Mouse (Mus musculus): ENCODE measurements at regions not wholly inside any gene's neighbourhood (a gene's known extent, or its start where the extent isn't known, plus 50 kb on each side); places are given as distances from the start of the nearest gene placed in this dataset.

DNA sequence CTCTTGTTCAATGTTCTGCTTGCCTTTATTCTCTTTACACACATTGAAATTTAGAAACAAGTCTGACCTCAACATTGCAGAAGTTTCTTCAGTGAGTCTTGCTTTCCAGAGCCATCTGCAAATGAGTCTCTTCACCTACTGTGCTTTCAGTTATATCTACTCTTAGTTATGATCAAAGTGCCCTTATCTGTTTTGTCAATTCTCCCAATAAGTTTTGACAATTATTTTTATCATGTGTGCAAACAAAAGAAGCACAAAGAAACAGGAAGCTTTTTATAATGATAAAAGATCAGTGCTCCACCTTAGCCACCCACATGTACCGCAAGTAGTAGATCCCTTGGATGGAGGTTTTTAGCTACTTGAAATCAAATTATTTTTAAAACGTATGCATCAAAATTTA lies 1322.8 kb upstream of the Zeb2 start:
- H3K27me3 ChIP-seq (ENCODE audit: control insufficient read depth, insufficient read depth, low read length): no peaks in the 10 kb centered on the region
- no peak overlapping the region for H3K4me3 ChIP-seq (ENCODE audit: extremely low read depth, insufficient read depth, insufficient read length)
- WGBS: 81% methylated on average over 2 of the region's 2 CpGs
- DNase-seq (ENCODE audit: low read depth in 1 of 2, low spot score in 2 of 2): no peak
- H3K36me3 ChIP-seq (ENCODE audit: control insufficient read depth, insufficient read depth, low read length): no peaks in the 10 kb centered on the region
- TF ChIP-seq CTCF (IDR thresholded peaks at IDR 0.05; ENCODE audit: extremely low read depth, insufficient read depth, insufficient read length, insufficient replicate concordance) (no peak), POLR2A (IDR thresholded peaks at IDR 0.05; ENCODE audit: low read depth, low read length) (no peak)
- H3K27ac ChIP-seq (ENCODE audit: insufficient read depth, low read length): no peak overlapping the region
- H3K4me1 ChIP-seq (ENCODE audit: control insufficient read depth, insufficient read depth, insufficient read length): peaks cover 3% of the 10 kb centered on the region; the same call in 1 of the 2 replicates

DNA sequence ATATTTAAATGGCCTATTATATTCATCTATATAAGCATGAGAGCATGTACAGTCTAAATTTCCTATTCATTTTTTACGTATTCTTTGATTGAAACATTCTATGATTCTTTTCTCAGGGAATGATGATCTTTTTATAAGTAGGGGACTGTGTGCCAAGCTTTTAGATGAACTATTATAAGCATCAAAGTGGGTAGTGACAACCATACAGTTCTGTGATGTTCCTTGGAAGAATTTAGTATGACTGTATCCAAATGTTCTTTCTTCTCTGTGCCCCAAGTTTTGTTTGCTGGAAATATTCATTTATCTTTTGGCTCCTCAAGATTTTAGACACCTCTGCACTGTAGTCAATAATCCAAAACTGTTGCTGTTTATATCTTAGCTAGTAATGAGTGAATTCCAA lies 1301.1 kb upstream of the Zeb2 start:
- H3K36me3 ChIP-seq (ENCODE audit: control insufficient read depth, insufficient read depth, low read length): no peaks in the 10 kb centered on the region
- no peak for DNase-seq (ENCODE audit: low read depth in 1 of 2, low spot score in 2 of 2)
- WGBS: 92% methylated on average over 1 of the region's 1 CpGs
- H3K27ac ChIP-seq (ENCODE audit: insufficient read depth, low read length): no peak overlapping the region
- no peaks in the 10 kb centered on the region for H3K4me1 ChIP-seq (ENCODE audit: control insufficient read depth, insufficient read depth, insufficient read length)
- no peak overlapping the region for H3K4me3 ChIP-seq (ENCODE audit: extremely low read depth, insufficient read depth, insufficient read length)
- TF ChIP-seq POLR2A (IDR thresholded peaks at IDR 0.05; ENCODE audit: low read depth, low read length): no peak
- no peak for TF ChIP-seq CTCF (IDR thresholded peaks at IDR 0.05; ENCODE audit: extremely low read depth, insufficient read depth, insufficient read length, insufficient replicate concordance)
- H3K27me3 ChIP-seq (ENCODE audit: control insufficient read depth, insufficient read depth, low read length): no peaks in the 10 kb centered on the region

GRCm38 (mm10) chr2:46402373-46403114 lies 1285.3 kb upstream of the Zeb2 start:
- no peak for DNase-seq (ENCODE audit: low read depth in 1 of 2, low spot score in 2 of 2)
- WGBS: 88% methylated on average over 1 of the region's 1 CpGs
- TF ChIP-seq POLR2A (IDR thresholded peaks at IDR 0.05; ENCODE audit: low read depth, low read length): no peak
- no peak for TF ChIP-seq CTCF (IDR thresholded peaks at IDR 0.05; ENCODE audit: extremely low read depth, insufficient read depth, insufficient read length, insufficient replicate concordance)

GRCm38 (mm10) chr2:46394161-46394560 lies 1277.0 kb upstream of the Zeb2 start:
- WGBS: 86% methylated on average over 2 of the region's 2 CpGs

More at GRCm38 (mm10) chr2:46402373-46403114, 1285.3 kb upstream of the Zeb2 start:
- no peak overlapping the region for H3K27ac ChIP-seq (ENCODE audit: insufficient read depth, low read length)
- H3K4me3 ChIP-seq (ENCODE audit: extremely low read depth, insufficient read depth, insufficient read length): no peak overlapping the region
- H3K27me3 ChIP-seq (ENCODE audit: control insufficient read depth, insufficient read depth, low read length): no peaks in the 10 kb centered on the region
- H3K36me3 ChIP-seq (ENCODE audit: control insufficient read depth, insufficient read depth, low read length): no peaks in the 10 kb centered on the region
- H3K4me1 ChIP-seq (ENCODE audit: control insufficient read depth, insufficient read depth, insufficient read length): no peaks in the 10 kb centered on the region

DNA sequence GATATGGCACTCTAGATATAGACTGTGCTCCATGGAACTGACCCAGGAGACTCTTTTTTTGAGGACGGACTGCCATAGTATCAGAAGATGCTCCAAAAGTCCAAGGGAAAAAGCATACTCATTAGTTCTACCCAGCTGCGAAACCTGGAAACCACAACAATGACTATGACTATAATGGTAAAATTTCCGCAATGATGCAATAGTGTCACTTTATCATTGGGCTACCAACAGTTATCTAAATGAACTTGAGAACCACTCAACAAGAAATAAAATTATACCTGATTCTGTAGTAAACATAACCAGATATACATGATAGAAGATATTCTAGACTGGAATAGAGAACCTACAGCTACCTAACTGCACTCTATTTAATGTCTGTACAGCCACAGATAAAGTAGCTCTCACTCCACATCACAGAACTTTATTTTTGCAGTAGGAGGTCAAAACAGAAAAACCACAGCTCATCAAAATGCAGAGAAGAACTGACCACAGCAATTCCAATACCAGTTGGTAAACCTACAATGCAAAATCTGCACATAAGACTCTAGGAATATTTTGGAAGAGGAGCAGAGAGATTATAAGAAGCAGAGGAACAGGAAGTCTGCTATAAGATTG lies 1255.8 kb upstream of the Zeb2 start:
- no peak for TF ChIP-seq POLR2A (IDR thresholded peaks at IDR 0.05; ENCODE audit: low read depth, low read length)
- TF ChIP-seq CTCF (IDR thresholded peaks at IDR 0.05; ENCODE audit: extremely low read depth, insufficient read depth, insufficient read length, insufficient replicate concordance): no peak

More at GRCm38 (mm10) chr2:46394161-46394560, 1277.0 kb upstream of the Zeb2 start:
- Histone ChIP-seq H3K36me3 (ENCODE audit: control insufficient read depth, insufficient read depth, low read length) (no peaks in the 10 kb centered on the region), H3K27ac (ENCODE audit: insufficient read depth, low read length) (no peak overlapping the region), H3K27me3 (ENCODE audit: control insufficient read depth, insufficient read depth, low read length) (no peaks in the 10 kb centered on the region), H3K4me3 (ENCODE audit: extremely low read depth, insufficient read depth, insufficient read length) (no peak overlapping the region), H3K4me1 (ENCODE audit: control insufficient read depth, insufficient read depth, insufficient read length) (no peaks in the 10 kb centered on the region)
- TF ChIP-seq CTCF (IDR thresholded peaks at IDR 0.05; ENCODE audit: extremely low read depth, insufficient read depth, insufficient read length, insufficient replicate concordance) (no peak), POLR2A (IDR thresholded peaks at IDR 0.05; ENCODE audit: low read depth, low read length) (no peak)
- no peak for DNase-seq (ENCODE audit: low read depth in 1 of 2, low spot score in 2 of 2)

DNA sequence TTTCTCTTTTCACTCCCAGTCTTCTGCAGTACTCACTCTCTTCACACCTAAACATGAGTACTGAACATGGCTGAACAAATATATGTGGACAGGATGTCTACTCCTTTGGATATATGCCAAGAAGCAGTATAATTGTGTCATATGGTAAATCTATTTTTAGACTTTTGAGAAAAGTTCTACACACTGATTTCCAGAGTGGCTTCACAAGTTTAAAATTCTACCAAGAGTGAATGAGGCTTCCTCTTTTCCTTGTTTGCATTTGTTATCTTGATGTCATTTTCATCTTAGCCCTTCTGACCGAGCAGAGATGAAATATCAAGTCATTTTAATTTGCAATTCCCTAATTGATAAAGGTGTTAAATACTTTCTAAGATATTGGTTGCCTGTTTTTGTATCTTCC lies 1254.6 kb upstream of the Zeb2 start:
- DNase-seq (ENCODE audit: low read depth in 1 of 2, low spot score in 2 of 2): no peak
- no peaks in the 10 kb centered on the region for H3K27me3 ChIP-seq (ENCODE audit: control insufficient read depth, insufficient read depth, low read length)
- H3K27ac ChIP-seq (ENCODE audit: insufficient read depth, low read length): no peak overlapping the region
- 48% methylated on average over 1 of the region's 1 CpGs for WGBS
- H3K4me3 ChIP-seq (ENCODE audit: extremely low read depth, insufficient read depth, insufficient read length): no peak overlapping the region
- no peaks in the 10 kb centered on the region for H3K36me3 ChIP-seq (ENCODE audit: control insufficient read depth, insufficient read depth, low read length)
- H3K4me1 ChIP-seq (ENCODE audit: control insufficient read depth, insufficient read depth, insufficient read length): peaks cover 2% of the 10 kb centered on the region; the same call in 1 of the 2 replicates
- no peak for TF ChIP-seq POLR2A (IDR thresholded peaks at IDR 0.05; ENCODE audit: low read depth, low read length)
- no peak for TF ChIP-seq CTCF (IDR thresholded peaks at IDR 0.05; ENCODE audit: extremely low read depth, insufficient read depth, insufficient read length, insufficient replicate concordance)

More for the DNA sequence above, 1255.8 kb upstream of the Zeb2 start:
- H3K4me3 ChIP-seq (ENCODE audit: extremely low read depth, insufficient read depth, insufficient read length): no peak overlapping the region
- WGBS: 86% methylated on average over 3 of the region's 3 CpGs
- no peaks in the 10 kb centered on the region for H3K27me3 ChIP-seq (ENCODE audit: control insufficient read depth, insufficient read depth, low read length)
- H3K27ac ChIP-seq (ENCODE audit: insufficient read depth, low read length): no peak overlapping the region
- H3K36me3 ChIP-seq (ENCODE audit: control insufficient read depth, insufficient read depth, low read length): no peaks in the 10 kb centered on the region
- peaks cover 2% of the 10 kb centered on the region; the same call in 1 of the 2 replicates for H3K4me1 ChIP-seq (ENCODE audit: control insufficient read depth, insufficient read depth, insufficient read length)
- no peak for DNase-seq (ENCODE audit: low read depth in 1 of 2, low spot score in 2 of 2)

DNA sequence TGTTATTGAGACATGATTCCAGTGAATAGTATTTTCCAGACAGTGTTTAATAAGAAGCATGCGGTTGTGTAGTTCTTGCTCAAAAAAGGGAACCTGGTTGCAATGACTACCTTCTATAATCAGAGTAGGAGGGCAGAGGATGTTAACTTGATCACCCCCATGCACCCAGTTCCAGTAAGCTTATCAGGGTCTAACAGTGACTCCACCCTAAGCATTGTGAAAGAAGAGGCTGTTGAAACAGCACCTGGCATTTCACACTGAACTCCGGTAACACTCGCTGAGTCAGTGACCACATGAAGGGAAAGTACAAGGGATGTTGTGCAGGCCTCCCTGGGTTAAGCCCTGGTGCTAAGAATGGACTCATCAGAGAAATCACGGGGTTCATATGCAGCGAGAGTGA lies 1253.8 kb upstream of the Zeb2 start:
- H3K27ac ChIP-seq (ENCODE audit: insufficient read depth, low read length): no peak overlapping the region
- no peak for DNase-seq (ENCODE audit: low read depth in 1 of 2, low spot score in 2 of 2)
- 17% methylated on average over 5 of the region's 5 CpGs for WGBS
- no peaks in the 10 kb centered on the region for H3K27me3 ChIP-seq (ENCODE audit: control insufficient read depth, insufficient read depth, low read length)
- no peaks in the 10 kb centered on the region for H3K36me3 ChIP-seq (ENCODE audit: control insufficient read depth, insufficient read depth, low read length)
- H3K4me3 ChIP-seq (ENCODE audit: extremely low read depth, insufficient read depth, insufficient read length): no peak overlapping the region
- TF ChIP-seq POLR2A (IDR thresholded peaks at IDR 0.05; ENCODE audit: low read depth, low read length) (no peak), CTCF (IDR thresholded peaks at IDR 0.05; ENCODE audit: extremely low read depth, insufficient read depth, insufficient read length, insufficient replicate concordance) (no peak)
- peaks cover 2% of the 10 kb centered on the region; the same call in 1 of the 2 replicates for H3K4me1 ChIP-seq (ENCODE audit: control insufficient read depth, insufficient read depth, insufficient read length)
